Mouse (Mus musculus) G1E-ER4 (cell line): ENCODE results near the gene Fam183b. TPM values are rescaled to one million over a fixed set of nuclear protein-coding genes. Genes with fewer than 3 reads are reported as not detected.
"Not testable (repeated sequence)": the region's sequence is repeated elsewhere in the genome, so short reads cannot be mapped to it uniquely, and the experiment has no call there.

Experiments used
- GATA1 ChIP-seq: IDR thresholded peaks from one replicate; pipeline ENCODE4 v1.8.0; 2012; ENCODE audit warnings: low read length, inconsistent platforms
- polyA plus RNA-seq: library from polyadenylated mRNA; stranded (reverse); fragments of >175 nt; gene quantifications from 2 replicates; pipeline ENCODE4 v1.2.3, GENCODE M21; 2012

Gene Fam183b
- polyA plus RNA-seq: not detected in 2 replicates

- no peak for TF ChIP-seq GATA1
Observed at GRCm38 (mm10) chr11:58801558-58802228, at the start of gene Fam183b. Gene Fam183b (minus strand): TSS chr11:58801960.

GRCm38 (mm10) chr11:58849731-58850130, 48.0 kb upstream of the Fam183b start:
- TF ChIP-seq GATA1: no peak

GRCm38 (mm10) chr11:58847636-58848035, 45.9 kb upstream of the Fam183b start:
- TF ChIP-seq GATA1: no peak

GRCm38 (mm10) chr11:58846919-58847461, 45.2 kb upstream of the Fam183b start, which contains the start of gene Gm12258:
Gene Gm12258 (plus strand): TSS chr11:58847158.
- TF ChIP-seq GATA1: no peak

GRCm38 (mm10) chr11:58838951-58839350, 37.2 kb upstream of the Fam183b start, which contains the start of gene Olfr311:
Gene Olfr311 (plus strand): TSS chr11:58839251.
- TF ChIP-seq GATA1: not testable (repeated sequence)

- TF ChIP-seq GATA1: no peak
Observed at GRCm38 (mm10) chr11:58829764-58830163, 28.0 kb upstream of the Fam183b start.

GRCm38 (mm10) chr11:58828937-58829336, 27.2 kb upstream of the Fam183b start, which contains the start of gene Olfr312:
Gene Olfr312 (plus strand): TSS chr11:58829237.
- not testable (repeated sequence) for TF ChIP-seq GATA1

GRCm38 (mm10) chr11:58815676-58816075, 13.9 kb upstream of the Fam183b start:
- TF ChIP-seq GATA1: no peak

GRCm38 (mm10) chr11:58814700-58815099, 12.9 kb upstream of the Fam183b start, which contains the start of gene Olfr313:
Gene Olfr313 (plus strand): TSS chr11:58815000.
- not testable (repeated sequence) for TF ChIP-seq GATA1

GRCm38 (mm10) chr11:58812001-58812400, 10.2 kb upstream of the Fam183b start:
- TF ChIP-seq GATA1: no peak

- TF ChIP-seq GATA1: no peak
Observed at GRCm38 (mm10) chr11:58804393-58804792, 2.6 kb upstream of the Fam183b start.

- TF ChIP-seq GATA1: no peak
Observed at GRCm38 (mm10) chr11:58803871-58804270, 2.1 kb upstream of the Fam183b start.

- no peak for TF ChIP-seq GATA1
Observed at GRCm38 (mm10) chr11:58799747-58800146, 2.0 kb downstream of the Fam183b start.

- no peak for TF ChIP-seq GATA1
Observed at GRCm38 (mm10) chr11:58796850-58797249, 4.9 kb downstream of the Fam183b start.

- no peak for TF ChIP-seq GATA1
Observed at GRCm38 (mm10) chr11:58795856-58796255, 5.9 kb downstream of the Fam183b start.

GRCm38 (mm10) chr11:58790646-58791045, 11.1 kb downstream of the Fam183b start:
- TF ChIP-seq GATA1: no peak

- no peak for TF ChIP-seq GATA1
Observed at GRCm38 (mm10) chr11:58790053-58790452, 11.7 kb downstream of the Fam183b start.
